ENCODE assay signal across 8 mouse cellular contexts in the genomic region with DNA sequence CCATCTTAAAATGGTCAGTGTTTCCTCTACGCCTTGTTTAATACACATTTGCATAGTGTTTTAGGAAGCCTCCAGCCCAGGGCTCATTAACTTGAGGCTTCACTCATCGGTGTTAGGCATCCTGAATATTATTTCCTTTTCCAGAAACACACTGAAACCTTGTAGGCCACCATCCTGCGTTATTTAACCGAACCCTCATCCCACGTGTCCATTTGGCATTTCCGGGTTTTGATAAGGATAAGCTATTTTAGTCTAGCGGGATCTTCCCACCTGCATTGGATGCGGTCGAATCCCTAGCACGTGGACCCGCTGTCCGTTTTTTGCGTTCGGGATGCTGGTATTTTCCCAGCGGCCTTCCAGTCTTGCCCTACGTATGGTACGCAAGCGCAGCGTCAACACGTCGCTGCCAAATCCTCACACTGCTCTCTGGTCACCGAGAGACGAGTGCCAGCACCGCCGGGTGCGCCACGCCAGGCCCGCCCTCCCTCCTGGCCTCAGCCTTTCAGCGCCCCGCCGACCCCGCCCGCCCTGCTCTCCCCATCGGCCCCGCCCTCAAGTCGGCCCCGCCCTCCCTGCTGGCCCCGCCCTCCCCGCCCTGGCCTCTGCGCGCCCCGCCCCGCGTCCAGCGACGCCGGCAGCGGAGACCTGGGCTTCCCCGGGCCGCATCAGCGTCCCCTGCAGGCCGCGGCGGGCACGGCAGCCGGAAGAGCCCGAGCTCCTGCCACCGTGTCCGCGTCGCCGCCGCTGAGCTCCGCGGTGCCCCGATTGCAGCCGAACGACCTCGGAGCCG. TPM values are rescaled to one million over a fixed set of nuclear protein-coding genes. Genes with fewer than 3 reads are reported as not detected.
DNase-seq lines count a peak whose midpoint lies in the region; ATAC-seq lines count a peak whose summit lies in the region.

TSS of gene Fam160b1 (plus strand) at position 340 of the 790 bp plus-strand sequence.

- under 1% methylated on average over 55 of the region's 70 CpGs for WGBS in embryonic facial prominence, embryonic 13.5 days
- WGBS in limb, embryonic 13.5 days = 2% methylated on average over 61 of the region's 70 CpGs
- WGBS in midbrain, embryonic 16.5 days = 1% methylated on average over 45 of the region's 70 CpGs

- H3K9me3 ChIP-seq in embryonic facial prominence, embryonic 13.5 days = no peaks in the 10 kb centered on the region
- H3K9me3 ChIP-seq in limb, embryonic 13.5 days = no peaks in the 10 kb centered on the region
- H3K9me3 ChIP-seq in midbrain, embryonic 16.5 days (replicated peaks; ENCODE audit: control insufficient read depth, low read length, poor library complexity, severe bottlenecking) = no peaks in the 10 kb centered on the region

- peak within 1 kb of the TSS; percentile 98 for H3K4me3 ChIP-seq in embryonic facial prominence, embryonic 13.5 days
- H3K4me3 ChIP-seq in limb, embryonic 13.5 days = peak within 1 kb of the TSS; percentile 98
- peak within 1 kb of the TSS; percentile 96 for H3K4me3 ChIP-seq in midbrain, embryonic 16.5 days (ENCODE audit: low read depth, low read length)

- peak within 1 kb of the TSS; percentile 96 for H3K27ac ChIP-seq in embryonic facial prominence, embryonic 13.5 days
- peak within 1 kb of the TSS; percentile 96 for H3K27ac ChIP-seq in limb, embryonic 13.5 days
- H3K27ac ChIP-seq in midbrain, embryonic 16.5 days (ENCODE audit: low read length) = peak within 1 kb of the TSS; percentile 97

- peak within 1 kb of the TSS; percentile 100 for H3K9ac ChIP-seq in embryonic facial prominence, embryonic 13.5 days
- peak within 1 kb of the TSS; percentile 100 for H3K9ac ChIP-seq in limb, embryonic 13.5 days
- peak within 1 kb of the TSS; percentile 95 for H3K9ac ChIP-seq in midbrain, embryonic 16.5 days (ENCODE audit: low read depth, low read length)

- H3K27me3 ChIP-seq in embryonic facial prominence, embryonic 13.5 days = no peaks in the 10 kb centered on the region
- H3K27me3 ChIP-seq in limb, embryonic 13.5 days = no peaks in the 10 kb centered on the region
- H3K27me3 ChIP-seq in midbrain, embryonic 16.5 days (ENCODE audit: control insufficient read depth, insufficient read depth, low read depth, low read length) = no peaks in the 10 kb centered on the region

- peaks cover 55% of the 10 kb centered on the region for H3K4me1 ChIP-seq in embryonic facial prominence, embryonic 13.5 days
- H3K4me1 ChIP-seq in limb, embryonic 13.5 days = peaks cover 70% of the 10 kb centered on the region
- H3K4me1 ChIP-seq in midbrain, embryonic 16.5 days (ENCODE audit: control insufficient read depth, insufficient read depth, low read length) = peaks cover 42% of the 10 kb centered on the region

- peak within 1 kb of the TSS; percentile 69 for H3K4me2 ChIP-seq in embryonic facial prominence, embryonic 13.5 days
- peak within 1 kb of the TSS; percentile 70 for H3K4me2 ChIP-seq in limb, embryonic 13.5 days (replicated peaks)
- H3K4me2 ChIP-seq in midbrain, embryonic 16.5 days (ENCODE audit: low read length) = peak within 1 kb of the TSS; percentile 71

- DNase-seq in 3134 (ENCODE audit: extremely low read depth, insufficient read length, low spot score) = peak; percentile 98
- DNase-seq in adrenal gland, postnatal 36 days = peak; percentile 96 to 97
- DNase-seq in heart, adult 18-20 months = peak; percentile 93 to 97
- DNase-seq in kidney, adult 8-10 months = peak; percentile 93 to 94
- peak; percentile 95 for DNase-seq in spleen, postnatal 10 days (ENCODE audit: low spot score in 2 of 2)

- peak; percentile 80 for ATAC-seq in embryonic facial prominence, embryonic 13.5 days (ENCODE audit: insufficient number of reproducible peaks, insufficient read depth, low FRiP score, low TSS enrichment, low read depth)
- ATAC-seq in limb, embryonic 13.5 days (ENCODE audit: low FRiP score, low read depth) = peak; percentile 88
- ATAC-seq in midbrain, embryonic 16.5 days = peak; percentile 92

- H3K36me3 ChIP-seq in embryonic facial prominence, embryonic 13.5 days = no peaks in the 10 kb centered on the region
- H3K36me3 ChIP-seq in limb, embryonic 13.5 days = no peaks in the 10 kb centered on the region
- no peaks in the 10 kb centered on the region for H3K36me3 ChIP-seq in midbrain, embryonic 16.5 days (ENCODE audit: control insufficient read depth, insufficient read depth, low read length)

RNA-seq across cellular contexts. Expression of gene Fam160b1, which starts in this region (rescaled TPM):
- total RNA-seq in adrenal gland, postnatal 36 days (2021) = 10 to 100 TPM; 20.8 to 21.0 TPM
- 15.2 and 16.6 TPM in 2 replicates for polyA plus RNA-seq in embryonic facial prominence, embryonic 13.5 days (2015; fragmentation: Nextera tagmentation; extraction: Ambion mirVana)
- total RNA-seq in heart, adult 18-20 months (2021) = 10 to 100 TPM; 10.5 to 11.1 TPM
- polyA plus RNA-seq in limb, embryonic 13.5 days (2015; fragmentation: Nextera tagmentation; extraction: Ambion mirVana) = 15.8 and 16.2 TPM in 2 replicates
- polyA plus RNA-seq in midbrain, embryonic 16.5 days (2015; fragmentation: Nextera tagmentation; extraction: Ambion mirVana) = 12.6 and 13.1 TPM in 2 replicates

Comparison
In these comparisons a context has a peak if more than half of its experiments do, and no peak if none do; other contexts are left out.
1. Peak in every context shown above with its lines: DNase-seq, ATAC-seq, H3K4me3 ChIP-seq and H3K27ac ChIP-seq.